Mouse (Mus musculus): ENCODE measurements at regions not wholly inside any gene's neighbourhood (a gene's known extent, or its start where the extent isn't known, plus 50 kb on each side); places are given as distances from the start of the nearest gene placed in this dataset.

- ATAC-seq (ENCODE audit: low FRiP score, low TSS enrichment) (no peak), DNase-seq (no peak)
- Histone ChIP-seq H3K4me3 (replicated peaks; ENCODE audit: low read depth, low read length) (no peak overlapping the region), H3K27ac (replicated peaks; ENCODE audit: low read depth, low read length) (no peak overlapping the region), H3K9ac (replicated peaks; ENCODE audit: low read length) (no peak overlapping the region), H3K27me3 (ENCODE audit: control insufficient read depth, insufficient read depth, low read length) (no peaks in the 10 kb centered on the region), H3K9me3 (ENCODE audit: control insufficient read depth, low read length) (no peaks in the 10 kb centered on the region), H3K4me2 (ENCODE audit: low read length) (no peak overlapping the region), H3K4me1 (ENCODE audit: control insufficient read depth, insufficient read depth, low read length) (no peaks in the 10 kb centered on the region), H3K36me3 (ENCODE audit: control insufficient read depth, insufficient read depth, low read length) (no peaks in the 10 kb centered on the region)
- 82% methylated on average over 5 of the region's 5 CpGs for WGBS
Measured at GRCm38 (mm10) chr5:74830646-74831045, 127.9 kb upstream of the Lnx1 start.

GRCm38 (mm10) chr5:74829003-74829402 lies 126.3 kb upstream of the Lnx1 start:
- Histone ChIP-seq H3K4me1 (ENCODE audit: control insufficient read depth, insufficient read depth, low read length) (no peaks in the 10 kb centered on the region), H3K27ac (replicated peaks; ENCODE audit: low read depth, low read length) (no peak overlapping the region), H3K4me3 (replicated peaks; ENCODE audit: low read depth, low read length) (no peak overlapping the region), H3K27me3 (ENCODE audit: control insufficient read depth, insufficient read depth, low read length) (no peaks in the 10 kb centered on the region), H3K9ac (replicated peaks; ENCODE audit: low read length) (no peak overlapping the region), H3K36me3 (ENCODE audit: control insufficient read depth, insufficient read depth, low read length) (no peaks in the 10 kb centered on the region), H3K4me2 (ENCODE audit: low read length) (no peak overlapping the region), H3K9me3 (ENCODE audit: control insufficient read depth, low read length) (no peaks in the 10 kb centered on the region)
- no peak for DNase-seq
- no peak for ATAC-seq (ENCODE audit: low FRiP score, low TSS enrichment)
- 90% methylated on average over 9 of the region's 9 CpGs for WGBS

GRCm38 (mm10) chr5:74827944-74828343 lies 125.2 kb upstream of the Lnx1 start:
- no peak overlapping the region for H3K27ac ChIP-seq (replicated peaks; ENCODE audit: low read depth, low read length)
- WGBS = 74% methylated on average over 4 of the region's 4 CpGs
- DNase-seq (no peak), ATAC-seq (ENCODE audit: low FRiP score, low TSS enrichment) (no peak)
- no peaks in the 10 kb centered on the region for H3K4me1 ChIP-seq (ENCODE audit: control insufficient read depth, insufficient read depth, low read length)
- no peaks in the 10 kb centered on the region for H3K36me3 ChIP-seq (ENCODE audit: control insufficient read depth, insufficient read depth, low read length)
- no peaks in the 10 kb centered on the region for H3K9me3 ChIP-seq (ENCODE audit: control insufficient read depth, low read length)
- H3K4me2 ChIP-seq (ENCODE audit: low read length) = no peak overlapping the region
- H3K27me3 ChIP-seq (ENCODE audit: control insufficient read depth, insufficient read depth, low read length) = no peaks in the 10 kb centered on the region
- no peak overlapping the region for H3K9ac ChIP-seq (replicated peaks; ENCODE audit: low read length)
- no peak overlapping the region for H3K4me3 ChIP-seq (replicated peaks; ENCODE audit: low read depth, low read length)

- peak; percentile 26 for DNase-seq
- no peak for ATAC-seq (ENCODE audit: low FRiP score, low TSS enrichment)
- Histone ChIP-seq H3K9me3 (ENCODE audit: control insufficient read depth, low read length) (no peaks in the 10 kb centered on the region), H3K4me3 (replicated peaks; ENCODE audit: low read depth, low read length) (no peak overlapping the region), H3K4me1 (ENCODE audit: control insufficient read depth, insufficient read depth, low read length) (no peaks in the 10 kb centered on the region), H3K36me3 (ENCODE audit: control insufficient read depth, insufficient read depth, low read length) (no peaks in the 10 kb centered on the region), H3K27ac (replicated peaks; ENCODE audit: low read depth, low read length) (no peak overlapping the region), H3K27me3 (ENCODE audit: control insufficient read depth, insufficient read depth, low read length) (no peaks in the 10 kb centered on the region), H3K9ac (replicated peaks; ENCODE audit: low read length) (no peak overlapping the region), H3K4me2 (ENCODE audit: low read length) (no peak overlapping the region)
- WGBS = 52% methylated on average over 5 of the region's 5 CpGs
Measured at GRCm38 (mm10) chr5:74825517-74826254, 123.0 kb upstream of the Lnx1 start.

GRCm38 (mm10) chr5:74823719-74824118 lies 121.0 kb upstream of the Lnx1 start:
- H3K27ac ChIP-seq (replicated peaks; ENCODE audit: low read depth, low read length) = no peak overlapping the region
- ATAC-seq (ENCODE audit: low FRiP score, low TSS enrichment) (no peak), DNase-seq (no peak)
- no peaks in the 10 kb centered on the region for H3K4me1 ChIP-seq (ENCODE audit: control insufficient read depth, insufficient read depth, low read length)
- no peak overlapping the region for H3K4me2 ChIP-seq (ENCODE audit: low read length)
- no peaks in the 10 kb centered on the region for H3K9me3 ChIP-seq (ENCODE audit: control insufficient read depth, low read length)
- no peaks in the 10 kb centered on the region for H3K27me3 ChIP-seq (ENCODE audit: control insufficient read depth, insufficient read depth, low read length)
- H3K36me3 ChIP-seq (ENCODE audit: control insufficient read depth, insufficient read depth, low read length) = no peaks in the 10 kb centered on the region
- WGBS = 86% methylated on average over 7 of the region's 7 CpGs
- no peak overlapping the region for H3K4me3 ChIP-seq (replicated peaks; ENCODE audit: low read depth, low read length)
- H3K9ac ChIP-seq (replicated peaks; ENCODE audit: low read length) = no peak overlapping the region

GRCm38 (mm10) chr5:74821969-74822368 lies 119.3 kb upstream of the Lnx1 start:
- Histone ChIP-seq H3K27ac (replicated peaks; ENCODE audit: low read depth, low read length) (no peak overlapping the region), H3K9me3 (ENCODE audit: control insufficient read depth, low read length) (no peaks in the 10 kb centered on the region), H3K27me3 (ENCODE audit: control insufficient read depth, insufficient read depth, low read length) (no peaks in the 10 kb centered on the region), H3K4me3 (replicated peaks; ENCODE audit: low read depth, low read length) (no peak overlapping the region), H3K4me1 (ENCODE audit: control insufficient read depth, insufficient read depth, low read length) (no peaks in the 10 kb centered on the region), H3K36me3 (ENCODE audit: control insufficient read depth, insufficient read depth, low read length) (no peaks in the 10 kb centered on the region), H3K9ac (replicated peaks; ENCODE audit: low read length) (no peak overlapping the region), H3K4me2 (ENCODE audit: low read length) (no peak overlapping the region)
- 84% methylated on average over 4 of the region's 4 CpGs for WGBS
- ATAC-seq (ENCODE audit: low FRiP score, low TSS enrichment) (no peak), DNase-seq (no peak)

- 71% methylated on average over 5 of the region's 5 CpGs for WGBS
- no peaks in the 10 kb centered on the region for H3K36me3 ChIP-seq (ENCODE audit: control insufficient read depth, insufficient read depth, low read length)
- H3K4me1 ChIP-seq (ENCODE audit: control insufficient read depth, insufficient read depth, low read length) = no peaks in the 10 kb centered on the region
- no peak overlapping the region for H3K9ac ChIP-seq (replicated peaks; ENCODE audit: low read length)
- no peak overlapping the region for H3K4me2 ChIP-seq (ENCODE audit: low read length)
- ATAC-seq (ENCODE audit: low FRiP score, low TSS enrichment) = no peak
- H3K27me3 ChIP-seq (ENCODE audit: control insufficient read depth, insufficient read depth, low read length) = no peaks in the 10 kb centered on the region
- no peaks in the 10 kb centered on the region for H3K9me3 ChIP-seq (ENCODE audit: control insufficient read depth, low read length)
- no peak overlapping the region for H3K27ac ChIP-seq (replicated peaks; ENCODE audit: low read depth, low read length)
- DNase-seq = no peak
- H3K4me3 ChIP-seq (replicated peaks; ENCODE audit: low read depth, low read length) = no peak overlapping the region
Measured at GRCm38 (mm10) chr5:74816523-74816922, 113.8 kb upstream of the Lnx1 start.

- WGBS = 14% methylated on average over 3 of the region's 3 CpGs
- no peak for ATAC-seq (ENCODE audit: low FRiP score, low TSS enrichment)
- no peak overlapping the region for H3K9ac ChIP-seq (replicated peaks; ENCODE audit: low read length)
- no peaks in the 10 kb centered on the region for H3K9me3 ChIP-seq (ENCODE audit: control insufficient read depth, low read length)
- no peaks in the 10 kb centered on the region for H3K36me3 ChIP-seq (ENCODE audit: control insufficient read depth, insufficient read depth, low read length)
- H3K27ac ChIP-seq (replicated peaks; ENCODE audit: low read depth, low read length) = no peak overlapping the region
- DNase-seq = no peak
- no peak overlapping the region for H3K4me3 ChIP-seq (replicated peaks; ENCODE audit: low read depth, low read length)
- H3K4me2 ChIP-seq (ENCODE audit: low read length) = no peak overlapping the region
- no peaks in the 10 kb centered on the region for H3K27me3 ChIP-seq (ENCODE audit: control insufficient read depth, insufficient read depth, low read length)
- H3K4me1 ChIP-seq (ENCODE audit: control insufficient read depth, insufficient read depth, low read length) = no peaks in the 10 kb centered on the region
Measured at GRCm38 (mm10) chr5:74813396-74813795, 110.7 kb upstream of the Lnx1 start.

- H3K27me3 ChIP-seq (ENCODE audit: control insufficient read depth, insufficient read depth, low read length) = no peaks in the 10 kb centered on the region
- H3K9ac ChIP-seq (replicated peaks; ENCODE audit: low read length) = no peak overlapping the region
- H3K4me3 ChIP-seq (replicated peaks; ENCODE audit: low read depth, low read length) = no peak overlapping the region
- H3K4me1 ChIP-seq (ENCODE audit: control insufficient read depth, insufficient read depth, low read length) = no peaks in the 10 kb centered on the region
- ATAC-seq (ENCODE audit: low FRiP score, low TSS enrichment) (no peak), DNase-seq (no peak)
- no peak overlapping the region for H3K27ac ChIP-seq (replicated peaks; ENCODE audit: low read depth, low read length)
- 82% methylated on average over 7 of the region's 7 CpGs for WGBS
- H3K9me3 ChIP-seq (ENCODE audit: control insufficient read depth, low read length) = no peaks in the 10 kb centered on the region
- H3K4me2 ChIP-seq (ENCODE audit: low read length) = no peak overlapping the region
- no peaks in the 10 kb centered on the region for H3K36me3 ChIP-seq (ENCODE audit: control insufficient read depth, insufficient read depth, low read length)
Measured at GRCm38 (mm10) chr5:74811046-74811445, 108.3 kb upstream of the Lnx1 start.

Data from midbrain, embryonic 14.5 days (tissue).